Mouse (Mus musculus) cerebellum, postnatal 36 days (tissue): ENCODE results near the gene Tecr.
"Not testable (repeated sequence)": the region's sequence is repeated elsewhere in the genome, so short reads cannot be mapped to it uniquely, and the experiment has no call there.

Source experiments
- DNase-seq, 2 experiments: peaks; one replicate each; pipeline ENCODE4 v3.0.0; 2021 to 2022; ENCODE audit warnings: mixed read lengths in 2 of 2

The Tecr gene

DNA sequence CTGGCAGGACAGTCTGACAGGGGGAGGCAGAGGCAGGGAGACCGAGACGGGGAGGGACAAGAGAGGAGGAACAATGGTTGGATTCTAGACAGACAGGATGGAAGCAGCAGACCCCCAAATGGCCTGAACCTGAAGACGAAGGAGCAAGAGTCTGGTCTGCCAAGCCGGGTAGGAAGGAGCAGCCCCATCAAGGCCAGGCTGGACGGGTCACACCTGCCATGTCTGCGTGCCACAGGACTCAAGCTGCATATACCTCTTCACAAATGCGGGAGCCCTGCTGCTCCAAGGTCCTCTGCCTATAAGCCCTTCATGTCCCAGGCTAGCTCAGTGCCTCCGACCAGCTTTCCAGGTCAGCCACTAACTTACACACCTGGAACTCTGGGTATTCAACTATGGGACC, 28.1 kb downstream of the Tecr start:
- no peak for DNase-seq

DNA sequence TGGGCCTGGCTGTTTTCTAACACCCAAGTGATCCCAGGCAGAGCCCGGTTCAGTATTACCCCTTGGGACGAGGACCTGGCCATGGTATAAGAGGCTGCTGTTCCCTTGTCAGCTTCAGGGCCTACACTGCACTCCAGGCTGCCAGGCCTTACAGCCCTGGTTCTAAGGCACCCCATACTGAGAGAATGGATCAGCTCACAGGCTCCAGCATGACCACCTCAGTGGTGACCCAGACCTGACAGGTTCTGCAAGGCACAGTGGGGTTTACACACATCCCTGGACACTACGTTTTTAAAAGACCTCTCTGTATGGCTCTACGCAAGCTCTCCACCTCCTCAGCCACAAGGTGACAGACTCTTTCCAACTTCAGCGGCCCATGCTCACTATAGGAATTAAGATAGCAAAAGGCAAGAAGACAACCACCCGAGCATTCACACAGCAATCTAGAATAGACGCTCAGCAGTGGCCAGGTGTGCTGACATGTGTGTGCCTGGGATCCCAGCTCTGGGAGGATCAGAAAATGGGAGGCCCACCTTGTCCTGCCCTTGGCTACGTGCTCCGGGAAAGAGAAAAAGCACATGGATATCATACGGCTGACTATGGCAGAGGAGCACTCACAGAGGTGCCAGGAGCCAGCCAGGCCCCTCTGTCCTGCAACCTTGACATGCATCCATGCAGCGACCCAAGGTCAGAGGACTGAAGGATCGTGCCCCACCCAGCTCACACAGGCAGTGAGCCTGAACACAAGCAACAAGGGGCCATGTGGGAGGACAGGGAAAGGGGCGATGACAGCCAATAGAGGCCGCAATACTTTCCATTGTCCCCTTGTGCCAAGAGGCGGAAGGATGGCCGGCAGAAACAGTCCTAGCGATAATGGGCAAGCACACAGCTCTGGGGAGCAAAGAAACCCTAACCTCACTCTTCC, 29.4 kb downstream of the Tecr start:
- peak in 1 of 2 experiments; percentile 6 for DNase-seq

GRCm38 (mm10) chr8:83577384-83577791, 30.4 kb downstream of the Tecr start:
- peak in 1 of 2 experiments; percentile 16 for DNase-seq

DNA sequence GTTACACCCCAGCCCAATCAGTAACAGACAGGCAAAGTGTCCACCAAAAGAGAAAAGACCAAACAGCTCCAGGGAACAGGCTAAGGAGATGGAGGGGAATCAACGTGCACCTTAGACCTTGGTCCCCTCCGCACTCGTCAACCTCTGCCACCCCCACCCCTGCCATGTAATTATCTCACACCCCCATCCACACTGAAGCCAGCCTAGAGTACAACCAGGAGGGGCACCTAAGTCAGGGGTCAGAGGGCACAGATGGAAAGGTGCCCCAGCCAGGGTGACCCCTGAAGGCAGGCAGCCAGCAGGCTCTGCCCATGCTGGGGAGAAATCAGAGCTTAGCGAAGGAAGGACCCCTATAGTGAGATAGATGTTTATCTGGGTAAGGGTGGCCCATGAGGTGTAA, 30.9 kb downstream of the Tecr start:
- DNase-seq: peak in 1 of 2 experiments; percentile 1

GRCm38 (mm10) chr8:83576516-83576895, 31.3 kb downstream of the Tecr start:
- no peak for DNase-seq

DNA sequence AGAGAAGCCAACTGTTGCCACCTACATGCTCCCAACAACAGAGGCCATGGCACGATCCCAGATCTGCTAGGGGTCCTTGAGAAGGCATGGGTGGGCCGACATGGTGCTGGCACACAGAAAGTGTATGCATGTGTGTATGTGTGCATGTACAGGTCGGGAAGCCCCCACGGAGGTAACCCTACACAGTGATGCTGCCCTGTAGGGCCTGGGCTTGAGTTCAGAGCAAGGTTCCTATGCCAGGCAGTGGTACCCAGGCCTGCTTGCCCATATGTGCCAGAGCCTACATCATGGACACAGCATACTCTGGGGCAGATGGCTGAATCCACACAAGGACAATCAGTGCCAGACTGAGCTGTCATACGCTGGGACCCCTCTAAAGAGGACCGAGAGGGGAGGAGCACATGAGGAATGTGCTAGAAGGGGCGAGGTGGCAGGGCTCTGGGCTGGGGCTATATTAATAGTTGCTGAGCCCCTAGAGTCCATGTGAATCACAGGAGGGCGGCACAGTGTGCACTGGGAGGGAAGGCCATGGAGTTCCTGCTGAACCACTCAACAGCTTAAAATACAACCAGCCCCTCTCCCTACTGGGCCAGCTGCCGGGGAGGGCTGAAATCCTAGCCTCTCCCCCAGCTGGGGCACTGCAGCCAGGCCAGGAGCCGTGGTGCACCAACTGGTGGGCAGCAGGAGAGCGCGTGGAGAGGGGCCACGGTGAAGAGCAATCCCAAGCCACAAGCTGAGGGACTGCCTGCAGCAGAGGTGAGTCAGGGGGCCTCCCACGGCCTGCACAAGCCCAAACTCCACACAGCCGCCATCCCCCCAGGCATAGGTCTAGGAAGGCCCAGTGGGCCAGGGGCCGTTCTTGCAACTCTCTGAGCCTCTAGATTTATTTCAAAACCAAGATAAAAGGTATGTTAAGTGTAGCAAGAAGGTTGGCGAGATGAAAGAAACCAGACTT, 31.9 kb downstream of the Tecr start:
- peak in 1 of 2 experiments; percentile 19 for DNase-seq

DNA sequence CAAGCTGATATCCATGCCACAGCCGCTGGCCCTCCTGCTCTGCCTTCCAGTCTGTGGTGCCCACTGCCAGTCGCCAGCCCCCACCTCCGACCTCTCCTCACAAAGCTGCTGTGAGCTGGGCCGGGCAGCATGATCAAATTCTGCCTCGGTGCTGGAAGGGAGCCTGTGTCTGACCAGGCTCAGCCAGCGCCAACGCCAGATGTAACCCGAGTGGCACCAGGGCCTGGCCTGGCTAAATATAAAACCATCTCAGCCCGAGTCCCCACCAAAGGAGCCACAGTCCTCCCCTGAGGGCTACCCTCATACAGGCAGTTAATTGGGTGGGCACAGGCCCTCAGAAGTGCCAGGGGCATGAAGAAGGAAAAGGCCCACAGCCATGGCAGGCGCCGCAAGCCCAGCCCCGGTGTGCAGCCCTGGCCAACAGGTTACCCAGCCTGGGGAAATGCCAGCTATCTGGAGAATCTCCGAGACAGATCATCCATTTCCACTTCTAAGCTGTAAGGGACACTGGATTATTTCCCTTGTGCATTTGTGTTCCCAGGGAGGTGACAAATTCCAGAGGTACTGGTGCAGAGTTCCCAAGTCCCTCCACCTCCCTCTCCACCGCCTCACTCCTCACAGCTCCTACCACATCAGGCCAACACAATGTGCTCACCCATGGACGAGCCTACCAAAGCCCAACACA, 33.0 kb downstream of the Tecr start:
- peak in 1 of 2 experiments; percentile 35 for DNase-seq

DNA sequence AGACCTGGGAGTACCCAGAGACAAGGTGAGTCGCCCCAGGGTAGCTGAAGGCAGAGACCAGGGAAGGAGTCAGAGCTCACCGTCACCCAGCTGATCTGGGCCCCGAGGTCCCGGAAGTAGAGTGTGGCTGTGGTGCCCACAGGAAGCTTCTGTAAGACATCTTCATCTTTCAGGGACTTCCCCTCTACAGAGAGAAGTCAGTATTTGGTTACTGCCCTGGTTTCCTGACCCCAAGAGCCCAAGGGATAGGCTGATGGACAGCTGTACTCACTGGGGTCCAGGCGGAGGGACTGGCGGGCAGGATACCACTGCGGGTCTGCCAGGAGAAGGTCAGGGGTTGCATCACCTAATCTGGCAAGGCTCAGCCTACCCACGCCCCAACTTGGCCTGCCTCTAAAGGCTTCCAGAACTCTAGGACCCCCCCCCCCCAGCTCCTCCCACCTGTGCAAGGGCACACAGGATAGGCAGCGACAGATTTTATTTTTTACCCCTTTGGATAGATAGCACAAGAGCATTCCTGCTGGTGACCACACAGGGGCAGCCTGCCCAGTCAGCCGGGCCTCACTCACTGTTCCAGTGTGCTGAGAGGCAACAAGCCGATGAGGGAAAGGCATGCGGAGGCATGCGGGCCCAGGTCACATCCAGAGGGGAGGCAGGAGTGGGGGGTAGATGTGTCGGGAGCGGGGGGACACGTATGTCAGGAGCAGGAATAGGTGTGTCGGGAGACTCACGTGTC, 34.5 kb downstream of the Tecr start:
- DNase-seq: peak in 1 of 2 experiments; percentile 9

GRCm38 (mm10) chr8:83572246-83572812, 35.4 kb downstream of the Tecr start:
- DNase-seq: peak in 1 of 2 experiments; percentile 2

DNA sequence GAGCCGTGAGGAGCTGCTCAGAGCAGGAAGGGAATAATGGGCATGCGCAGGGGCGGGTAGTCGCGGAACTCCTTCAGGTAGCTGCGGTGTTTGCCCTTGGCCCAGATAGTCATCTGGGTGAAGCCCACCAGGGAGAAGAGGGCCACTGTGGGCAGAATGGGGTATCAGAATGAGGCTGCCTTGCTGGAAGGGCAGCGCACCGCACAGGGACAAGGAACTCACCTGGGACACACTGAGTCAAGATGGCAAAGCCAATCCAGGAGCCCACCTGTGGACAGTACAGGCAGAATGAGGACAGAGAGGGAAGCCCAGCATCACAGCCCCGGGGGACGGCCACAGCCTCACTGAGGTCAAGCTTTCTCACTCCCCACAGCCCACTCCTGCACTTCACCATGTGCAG, 36.0 kb downstream of the Tecr start:
- no peak for DNase-seq

DNA sequence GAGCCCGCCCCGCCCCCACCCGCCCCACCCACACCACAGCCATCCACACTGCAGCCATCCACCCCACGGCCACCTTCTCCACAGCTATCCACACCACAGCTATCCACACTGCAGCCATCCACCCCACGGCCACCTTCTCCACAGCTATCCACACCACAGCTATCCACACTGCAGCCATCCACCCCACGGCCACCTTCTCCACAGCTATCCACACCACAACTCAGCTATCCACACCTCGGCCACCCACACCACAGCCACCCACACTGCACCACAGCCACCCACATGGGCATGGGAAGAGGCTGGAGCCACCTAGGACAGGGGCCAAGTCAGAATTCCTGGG, 36.8 kb downstream of the Tecr start:
- DNase-seq: not testable (repeated sequence)

DNA sequence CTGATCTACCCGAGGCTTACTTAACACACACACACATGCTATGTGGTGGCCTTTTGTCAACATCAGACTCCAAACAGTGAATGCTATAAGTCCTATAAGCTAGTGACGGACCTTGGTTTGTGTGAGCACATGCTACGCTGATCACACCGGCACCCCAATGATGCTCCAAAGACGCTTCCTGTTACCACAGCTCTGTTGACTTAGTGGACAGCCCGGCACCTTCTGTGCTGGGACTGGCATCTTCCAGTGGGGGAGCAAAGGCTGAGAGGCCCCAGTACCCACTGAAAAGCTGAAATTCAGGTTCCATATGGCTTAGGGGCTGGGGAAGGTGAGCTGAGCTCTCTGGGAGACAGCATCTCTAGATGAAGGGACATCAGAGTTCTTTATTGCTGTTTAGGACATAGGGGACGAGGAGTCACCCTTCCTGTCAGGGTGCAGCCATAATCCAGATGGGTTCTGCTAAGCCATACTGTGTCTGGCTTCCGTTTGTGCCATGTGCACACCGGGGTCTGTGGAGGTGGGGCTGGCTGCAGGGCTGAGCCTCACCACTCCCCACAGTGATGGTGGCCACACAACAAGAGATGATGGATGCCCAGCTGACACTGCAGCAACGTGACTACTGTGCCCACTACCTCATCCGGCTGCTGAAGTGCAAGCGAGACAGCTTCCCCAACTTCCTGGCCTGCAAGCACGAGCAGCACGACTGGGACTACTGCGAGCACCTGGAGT, 37.3 kb downstream of the Tecr start:
- DNase-seq: no peak

DNA sequence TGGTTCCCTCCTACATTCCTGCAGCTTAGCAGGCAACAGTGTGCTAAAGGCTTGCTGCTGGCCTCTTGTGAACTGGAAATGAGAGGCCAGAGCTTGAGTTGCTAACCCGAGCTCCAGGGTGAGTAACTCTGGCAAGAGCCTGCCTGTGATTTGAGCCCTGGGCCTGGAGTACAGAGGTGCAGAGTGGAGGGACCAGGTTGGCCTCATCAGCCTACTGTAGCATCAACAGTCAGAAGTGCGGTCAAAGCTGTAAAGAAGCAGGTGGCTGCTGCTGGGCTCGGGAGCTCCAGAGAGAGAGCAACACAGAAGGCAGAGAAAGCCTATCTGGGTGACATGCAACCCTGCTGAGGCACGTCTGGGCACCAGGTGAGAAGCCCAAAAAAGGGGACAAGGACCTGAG, 38.6 kb downstream of the Tecr start:
- peak in 1 of 2 experiments; percentile 4 for DNase-seq

- DNase-seq: no peak
Measured at GRCm38 (mm10) chr8:83568755-83569154, 39.0 kb downstream of the Tecr start.

- no peak for DNase-seq
Measured at GRCm38 (mm10) chr8:83568128-83568527, 39.6 kb downstream of the Tecr start.

DNA sequence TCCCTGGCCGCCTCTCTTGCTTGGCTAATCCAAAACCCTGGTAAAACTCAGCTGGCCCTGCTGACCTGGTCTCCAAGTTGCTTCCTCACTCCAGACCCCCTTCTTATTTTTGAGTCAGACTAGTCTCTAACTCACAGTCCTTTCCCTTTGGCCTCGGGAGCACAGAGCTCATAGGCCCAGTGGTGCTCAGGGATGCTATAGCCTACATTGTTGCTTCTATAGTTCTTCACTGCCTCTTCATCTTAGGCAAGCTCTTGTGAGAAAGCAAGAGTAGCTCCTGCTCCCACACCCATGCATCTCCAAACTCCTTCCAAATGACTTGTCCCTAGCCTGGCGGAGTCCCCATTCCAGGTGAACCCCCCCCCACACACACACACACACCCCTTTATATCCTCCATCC, 40.1 kb downstream of the Tecr start:
- no peak for DNase-seq

GRCm38 (mm10) chr8:83566469-83567395, 41.0 kb downstream of the Tecr start, which contains the start of gene Ndufb7:
TSS of gene Ndufb7 (plus strand) at chr8:83566671.
- DNase-seq: peak; percentile 98

DNA sequence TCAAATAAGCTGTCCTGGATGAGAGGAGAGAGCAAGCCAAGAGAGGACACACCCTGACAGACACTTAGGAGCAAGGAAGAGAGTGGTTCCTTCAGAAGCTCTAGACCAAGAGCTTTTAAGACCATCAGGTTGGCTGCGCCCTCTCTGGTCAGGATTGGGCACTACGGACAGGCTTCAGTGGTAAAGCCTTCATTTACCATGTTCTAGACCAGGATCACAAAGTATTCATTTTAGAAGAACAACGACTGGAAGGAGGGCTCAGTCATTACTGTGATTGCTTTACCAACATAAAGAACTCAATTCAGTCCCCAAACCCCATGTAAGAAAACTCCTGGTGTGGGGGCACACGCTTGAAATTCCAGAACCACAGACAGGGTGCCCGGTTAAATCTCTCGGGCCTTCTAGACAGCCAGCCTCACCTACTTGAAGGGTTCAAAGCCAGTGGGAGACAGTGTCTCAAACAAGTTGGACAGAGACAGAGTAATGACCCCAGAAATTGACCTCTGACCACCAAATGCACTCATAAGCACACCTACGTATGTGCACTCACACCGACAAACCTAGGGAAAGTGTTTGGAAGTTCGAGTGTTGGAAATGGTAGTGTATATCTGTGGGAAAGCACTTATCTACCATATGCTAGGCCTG, 41.9 kb downstream of the Tecr start:
- DNase-seq: peak; percentile 18 to 24

GRCm38 (mm10) chr8:83563246-83563645, 44.5 kb downstream of the Tecr start:
- DNase-seq: no peak
